Comparison of ENCODE assay signal across 30 mouse cellular contexts in genomic region chr19:56589455-56589854, GRCm38 (mm10).
"Had no signal": no experiment of that assay in that cellular context is flagged by ENCODE, and none has a peak within 500 bp of the region (broad histone marks: within the 10 kb centered on the region; RNA-seq: fewer than 3 reads in every experiment).

No protein-coding gene starts in this region.

- H3K27ac ChIP-seq: limb, embryonic 10.5 days; limb, embryonic 12.5 days; limb, embryonic 13.5 days; limb, embryonic 15.5 days; liver, embryonic 12.5 days; liver, embryonic 13.5 days; liver, embryonic 14.5 days; liver, embryonic 15.5 days; macrophage; midbrain, embryonic 10.5 days; midbrain, embryonic 12.5 days; midbrain, embryonic 13.5 days; midbrain, embryonic 15.5 days had no signal

- DNase-seq: left cerebral cortex, postnatal 4 days; liver; liver, embryonic 13.5 days; liver, postnatal 0 days; lung, adult 18-20 months; lung, adult 2 months; lung, embryonic 14.5 days; lung, postnatal 10 days; lung, postnatal 14 days; lung, postnatal 36 days; lung, postnatal 4 days; midbrain, embryonic 14.5 days had no signal

- H3K9me3 ChIP-seq: limb, embryonic 10.5 days; limb, embryonic 12.5 days; limb, embryonic 13.5 days; limb, embryonic 15.5 days; liver, embryonic 12.5 days; liver, embryonic 13.5 days; liver, embryonic 15.5 days; lung, embryonic 15.5 days; megakaryocyte, embryonic 14.5 days; midbrain, embryonic 10.5 days; midbrain, embryonic 12.5 days; midbrain, embryonic 13.5 days; midbrain, embryonic 15.5 days had no signal

- H3K4me2 ChIP-seq: limb, embryonic 12.5 days; limb, embryonic 13.5 days; limb, embryonic 15.5 days; liver, embryonic 11.5 days; liver, embryonic 12.5 days; liver, embryonic 13.5 days; liver, embryonic 15.5 days; lung, embryonic 14.5 days; lung, embryonic 15.5 days; midbrain, embryonic 11.5 days; midbrain, embryonic 12.5 days; midbrain, embryonic 13.5 days; midbrain, embryonic 15.5 days had no signal

- H3K9ac ChIP-seq: limb, embryonic 12.5 days; limb, embryonic 13.5 days; limb, embryonic 15.5 days; liver, embryonic 12.5 days; liver, embryonic 13.5 days; liver, embryonic 14.5 days; liver, embryonic 15.5 days; liver, postnatal 0 days; lung, embryonic 14.5 days; lung, embryonic 15.5 days; midbrain, embryonic 12.5 days; midbrain, embryonic 13.5 days; midbrain, embryonic 15.5 days had no signal

- ATAC-seq: liver, embryonic 12.5 days; midbrain, embryonic 13.5 days; midbrain, embryonic 15.5 days; midbrain, embryonic 16.5 days had no signal

- H3K4me3 ChIP-seq: left cerebral cortex, adult 2 months; limb, embryonic 10.5 days; limb, embryonic 12.5 days; limb, embryonic 13.5 days; limb, embryonic 15.5 days; liver, embryonic 12.5 days; liver, embryonic 13.5 days; liver, embryonic 15.5 days; lung, embryonic 15.5 days; megakaryocyte, embryonic 14.5 days; midbrain, embryonic 10.5 days; midbrain, embryonic 12.5 days; midbrain, embryonic 13.5 days; midbrain, embryonic 15.5 days had no signal

- H3K4me1 ChIP-seq: limb, embryonic 10.5 days; limb, embryonic 12.5 days; limb, embryonic 13.5 days; liver, embryonic 13.5 days; liver, embryonic 15.5 days; midbrain, embryonic 10.5 days; midbrain, embryonic 12.5 days; midbrain, embryonic 15.5 days had no signal

- H3K27me3 ChIP-seq: limb, embryonic 12.5 days; limb, embryonic 13.5 days; limb, embryonic 15.5 days; liver, embryonic 12.5 days; liver, embryonic 13.5 days; liver, embryonic 15.5 days; lung, embryonic 15.5 days; megakaryocyte, embryonic 14.5 days; midbrain, embryonic 12.5 days; midbrain, embryonic 13.5 days; midbrain, embryonic 15.5 days had no signal
